Mouse (Mus musculus) spleen, postnatal 14 days (tissue): ENCODE results near the gene Ncoa7.

ENCODE experiments used
- DNase-seq, 2 experiments: peaks; one replicate each; pipeline ENCODE4 v3.0.0; 2021 to 2022; ENCODE audit warnings: low spot score in 2 of 2

Gene Ncoa7

GRCm38 (mm10) chr10:30585691-30586090 lies 217.4 kb downstream of the Ncoa7 start:
- DNase-seq, result no peak
